Mouse (Mus musculus) adrenal gland, postnatal 4 days (tissue): ENCODE results near the gene Trabd2b. TPM values are rescaled to one million over a fixed set of nuclear protein-coding genes. Genes with fewer than 3 reads are reported as not detected.

ENCODE experiments used
- DNase-seq, 2 experiments: peaks; one replicate each; pipeline ENCODE4 v3.0.0; 2021 to 2022; ENCODE audit warnings: low spot score in 2 of 2, mixed read lengths in 2 of 2
- total RNA-seq, 2 experiments: library from RNA; stranded (reverse); gene quantifications; 2 replicates each; pipeline ENCODE4 v1.2.3; 2021

Gene Trabd2b
- total RNA-seq, 2 experiments from 2014 or later, result 1.9 to 7.2 TPM

GRCm38 (mm10) chr4:114438764-114439163 is 32.2 kb downstream of the Trabd2b start:
- DNase-seq, result no peak

DNA sequence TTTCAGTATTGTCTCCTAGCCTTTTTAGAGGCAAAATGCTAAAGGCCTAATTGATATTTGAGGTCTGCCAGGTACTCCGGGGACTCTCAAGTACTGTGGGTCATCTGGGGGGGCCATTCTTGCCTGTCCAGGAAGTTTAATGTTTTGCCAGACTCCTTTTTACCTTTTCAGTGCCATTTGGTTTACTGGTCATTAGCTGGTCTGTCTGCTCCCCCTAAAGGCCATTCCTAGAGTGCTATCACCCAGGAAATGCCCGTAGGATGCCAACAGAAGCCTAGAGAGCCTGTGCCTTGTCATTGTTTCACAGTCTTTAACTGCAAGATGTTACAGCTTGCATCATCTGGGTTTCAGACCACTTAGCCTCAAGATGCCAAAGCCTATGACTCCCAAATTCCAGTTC is 35.7 kb downstream of the Trabd2b start:
- no peak for DNase-seq

GRCm38 (mm10) chr4:114442661-114443060 is 36.1 kb downstream of the Trabd2b start:
- no peak for DNase-seq

DNA sequence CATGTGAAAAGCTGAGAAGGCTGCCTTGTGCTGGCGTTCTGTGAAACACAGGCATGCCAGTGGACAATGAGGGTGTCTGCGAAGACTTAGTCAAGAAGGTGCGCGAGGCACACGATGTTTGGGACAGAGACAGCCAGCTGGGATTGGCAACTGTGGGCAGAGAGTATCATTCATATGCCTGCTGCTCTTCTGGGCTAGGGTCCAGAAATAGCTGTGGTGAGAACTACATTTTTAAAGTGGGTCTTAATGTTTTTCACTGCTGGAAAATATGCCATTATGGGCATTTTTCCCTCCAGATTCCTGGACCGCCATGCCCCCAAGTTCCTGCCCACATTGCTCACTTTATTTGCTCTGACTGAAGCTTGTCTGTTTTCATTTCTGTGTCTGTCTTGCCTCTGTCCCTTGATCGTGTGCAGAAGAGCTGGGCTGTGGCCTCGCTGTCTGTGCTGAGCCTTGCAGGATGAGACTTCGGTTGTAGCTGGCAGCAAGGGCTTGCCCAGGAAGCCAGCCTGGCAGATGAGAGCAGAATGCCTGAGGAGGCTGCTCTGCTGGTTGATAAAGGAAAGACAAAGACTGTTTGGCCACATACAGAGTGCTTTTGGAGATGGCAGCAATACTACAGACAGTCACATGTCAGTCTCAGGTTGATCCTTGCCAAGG is 42.0 kb downstream of the Trabd2b start:
- DNase-seq, result no peak

DNA sequence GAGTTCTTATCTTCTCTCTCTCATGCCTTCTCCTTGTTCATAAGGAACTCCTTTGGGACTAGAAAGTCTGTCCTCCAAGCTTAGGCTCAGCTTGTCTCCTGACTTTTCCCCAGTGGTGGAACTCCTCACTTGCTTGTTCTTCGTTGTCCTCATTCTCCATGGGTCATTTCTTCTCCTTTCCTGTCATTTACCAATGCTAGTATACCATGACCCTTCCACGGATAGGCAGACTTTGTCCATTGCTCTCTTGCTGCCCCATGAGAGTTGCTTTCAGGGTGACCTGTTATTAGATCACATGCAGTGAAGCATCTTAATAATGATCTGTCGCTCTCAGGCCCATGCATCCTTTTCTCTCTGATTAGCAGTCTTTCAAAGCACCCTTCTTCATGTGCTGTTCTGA is 46.6 kb downstream of the Trabd2b start:
- no peak for DNase-seq

DNA sequence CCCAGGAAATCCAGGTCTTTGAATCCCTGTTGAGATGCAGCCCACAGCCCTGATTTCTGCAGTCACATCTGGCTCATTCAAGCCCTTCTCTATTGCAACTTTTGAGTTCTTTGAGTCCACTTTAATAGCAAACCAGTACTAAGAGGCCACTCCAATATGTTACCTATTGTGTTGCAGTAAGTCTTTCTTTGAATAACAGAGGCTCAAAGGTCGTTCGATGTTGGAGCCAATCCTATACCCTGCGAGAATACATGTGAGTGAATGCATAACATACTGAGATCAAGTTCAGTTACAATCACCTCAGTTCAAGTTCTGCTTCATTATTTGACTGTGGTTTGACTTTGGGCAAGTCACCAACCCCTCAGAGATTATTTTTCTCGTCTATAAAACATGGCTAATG is 47.5 kb downstream of the Trabd2b start:
- DNase-seq, result no peak

DNA sequence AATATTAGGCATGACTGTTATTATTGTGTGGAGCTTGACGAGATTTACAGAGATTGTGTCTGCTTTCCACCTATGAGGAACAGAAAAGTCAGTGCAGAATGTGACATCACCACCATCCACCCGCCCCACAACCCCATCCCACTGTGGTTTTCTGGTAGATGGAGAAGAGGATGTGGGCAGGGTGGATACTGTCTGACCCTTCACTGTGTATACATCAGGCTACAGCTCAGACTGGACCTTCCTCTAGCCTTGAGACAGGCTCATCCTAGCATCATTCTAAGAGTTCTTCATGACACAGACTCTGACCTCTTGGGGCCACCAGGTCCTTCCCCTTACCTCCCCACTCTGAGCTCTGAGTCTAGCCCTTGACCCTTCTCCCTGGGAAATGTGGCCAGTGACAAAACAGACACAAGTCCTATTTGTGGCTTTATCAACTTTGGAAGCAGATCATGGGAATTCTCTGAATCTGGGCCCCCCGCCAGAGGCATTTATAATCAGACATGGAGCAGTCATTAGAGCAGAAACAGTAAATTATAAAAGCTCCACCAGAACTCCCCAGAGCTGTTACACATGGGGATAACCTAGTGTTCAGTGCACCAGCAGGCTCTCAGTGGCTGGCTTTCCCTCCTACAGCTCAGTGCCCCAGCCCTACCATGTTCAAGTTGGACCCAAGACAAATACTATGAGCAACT is 48.1 kb downstream of the Trabd2b start:
- DNase-seq, result no peak

DNA sequence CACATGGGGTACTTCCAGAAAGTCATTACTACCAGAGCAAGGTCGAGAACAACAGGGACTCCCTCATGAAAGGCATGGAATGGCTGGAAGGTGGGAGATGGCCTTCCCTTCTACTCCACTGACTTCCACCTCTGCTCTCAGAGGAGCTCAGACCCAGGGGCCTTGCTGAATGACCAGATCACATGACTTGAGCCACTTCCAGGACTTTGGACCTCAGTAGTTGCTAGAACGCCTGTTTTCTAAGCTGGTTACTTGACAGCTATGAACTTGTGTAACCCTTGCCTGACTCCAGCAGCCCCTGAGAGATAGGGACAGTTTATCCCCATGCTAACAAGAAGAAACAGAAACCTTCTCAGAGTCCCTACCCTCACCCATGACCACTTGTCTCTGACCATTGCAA is 50.6 kb downstream of the Trabd2b start:
- DNase-seq, result no peak

GRCm38 (mm10) chr4:114459591-114459990 is 53.1 kb downstream of the Trabd2b start:
- no peak for DNase-seq

GRCm38 (mm10) chr4:114460401-114460800 is 53.9 kb downstream of the Trabd2b start:
- DNase-seq, result no peak

DNA sequence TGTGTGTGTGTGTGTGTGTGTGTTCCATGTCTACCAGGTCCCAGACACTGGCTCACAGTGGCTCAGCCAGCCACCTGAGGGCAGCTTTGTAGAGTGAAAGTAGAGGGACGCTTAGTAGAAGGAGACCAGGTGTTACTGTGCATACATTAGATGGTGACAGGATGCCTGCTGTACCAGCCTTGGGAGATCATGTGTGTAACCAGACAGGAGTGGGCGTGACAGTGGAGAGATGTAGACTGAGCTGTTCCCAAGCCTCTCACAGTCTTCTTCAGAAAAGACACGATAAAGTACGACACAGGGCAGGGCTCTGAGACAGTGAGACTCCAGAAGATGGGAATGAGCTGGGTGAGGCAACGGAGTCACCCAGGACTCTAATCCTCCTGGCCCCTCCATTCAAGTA is 54.6 kb downstream of the Trabd2b start:
- DNase-seq, result no peak

GRCm38 (mm10) chr4:114465641-114466040 is 59.1 kb downstream of the Trabd2b start:
- DNase-seq, result no peak

DNA sequence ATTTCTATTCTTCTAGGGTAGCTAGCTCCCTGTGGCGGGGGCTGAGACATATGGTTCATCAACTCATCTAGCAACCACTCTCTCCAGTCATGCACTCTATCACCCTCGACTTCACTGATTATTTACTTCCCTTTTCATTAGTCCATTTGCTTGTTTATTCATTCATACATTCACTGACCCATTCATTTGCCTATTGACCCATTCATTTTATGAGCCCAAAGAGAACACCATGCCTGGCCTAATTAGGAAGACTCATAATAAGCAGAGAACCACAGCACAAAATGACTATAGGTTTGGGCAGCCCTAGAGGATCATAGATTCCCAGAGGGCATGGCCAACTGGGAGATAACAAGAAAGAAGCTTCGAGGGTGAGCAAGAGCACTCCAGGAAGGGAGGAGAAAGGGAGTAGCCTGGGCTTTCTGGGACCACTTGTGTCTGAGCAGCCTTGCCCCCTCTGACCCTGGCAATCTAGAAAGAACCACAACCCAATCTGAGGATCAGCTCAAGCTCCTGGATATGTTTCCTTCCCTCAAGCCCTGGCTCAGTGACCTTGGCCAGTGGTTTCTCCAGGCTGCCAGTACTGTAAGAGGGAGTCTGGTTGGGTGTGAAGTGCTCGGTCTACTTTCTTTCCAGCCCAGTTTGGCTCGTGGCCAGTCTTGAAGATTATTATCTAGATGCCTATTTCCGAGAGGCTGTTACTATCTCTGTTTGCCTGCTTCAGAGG is 61.0 kb downstream of the Trabd2b start:
- DNase-seq, result no peak

DNA sequence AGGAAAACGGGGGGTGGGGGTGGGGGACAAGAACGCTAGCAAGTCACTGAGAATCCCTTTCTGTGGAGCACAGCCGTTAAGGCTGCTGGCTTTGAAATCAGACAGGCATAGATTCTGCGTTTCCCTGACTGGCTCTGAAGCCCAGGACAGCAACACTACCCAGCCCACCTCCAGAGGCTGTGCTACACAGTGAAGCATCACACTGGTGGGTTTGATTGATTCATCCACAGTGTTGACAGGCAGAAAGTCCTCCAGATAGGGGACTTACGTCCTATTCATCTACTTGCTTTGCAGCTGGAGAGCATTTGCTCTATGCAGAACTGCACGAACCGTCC is 61.5 kb downstream of the Trabd2b start:
- no peak for DNase-seq

GRCm38 (mm10) chr4:114469881-114470280 is 63.4 kb downstream of the Trabd2b start:
- no peak for DNase-seq

DNA sequence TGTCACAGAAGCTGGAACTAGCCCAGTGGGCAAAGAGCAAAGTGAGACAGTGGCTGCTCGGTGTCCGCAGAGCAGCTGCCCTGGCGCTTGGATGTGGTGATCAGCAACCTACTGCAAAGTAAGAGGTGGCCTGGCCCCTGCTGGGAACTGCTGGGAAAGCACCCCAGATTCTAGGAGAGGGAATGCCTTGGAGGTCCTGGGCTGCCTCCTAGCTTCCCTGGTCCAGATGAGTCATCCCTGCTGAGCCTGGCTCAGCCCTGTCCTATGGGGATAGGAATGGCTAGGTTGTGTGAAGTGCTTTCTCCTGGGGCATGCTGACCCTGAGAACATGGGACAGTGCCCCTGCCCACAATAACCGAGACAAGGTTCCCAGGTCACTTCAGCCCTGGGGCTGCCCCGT is 65.6 kb downstream of the Trabd2b start:
- DNase-seq, result no peak

GRCm38 (mm10) chr4:114476316-114476715 is 69.8 kb downstream of the Trabd2b start:
- no peak for DNase-seq

GRCm38 (mm10) chr4:114477082-114477771 is 70.7 kb downstream of the Trabd2b start:
- no peak for DNase-seq

DNA sequence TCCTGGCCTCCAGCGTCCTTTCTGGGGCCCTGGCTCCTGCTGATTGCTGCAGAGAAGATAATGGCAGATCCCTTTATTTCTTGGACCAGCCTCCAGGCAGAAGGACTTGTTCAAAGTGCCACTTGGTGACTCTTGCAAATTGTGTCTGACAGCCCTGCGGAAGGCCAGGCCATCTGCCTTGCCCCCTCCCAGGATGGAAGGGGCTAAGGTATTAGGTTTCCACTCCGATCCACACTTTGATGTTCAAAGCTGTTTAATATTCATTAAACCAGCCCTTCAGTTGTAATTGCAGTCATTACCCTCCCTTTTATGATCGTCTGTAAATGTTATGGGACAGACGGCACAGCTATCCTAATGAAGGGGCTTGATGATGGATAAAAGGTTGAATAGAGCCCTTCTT is 75.0 kb downstream of the Trabd2b start:
- DNase-seq, result no peak

GRCm38 (mm10) chr4:114484173-114484572 is 77.6 kb downstream of the Trabd2b start:
- DNase-seq, result no peak

DNA sequence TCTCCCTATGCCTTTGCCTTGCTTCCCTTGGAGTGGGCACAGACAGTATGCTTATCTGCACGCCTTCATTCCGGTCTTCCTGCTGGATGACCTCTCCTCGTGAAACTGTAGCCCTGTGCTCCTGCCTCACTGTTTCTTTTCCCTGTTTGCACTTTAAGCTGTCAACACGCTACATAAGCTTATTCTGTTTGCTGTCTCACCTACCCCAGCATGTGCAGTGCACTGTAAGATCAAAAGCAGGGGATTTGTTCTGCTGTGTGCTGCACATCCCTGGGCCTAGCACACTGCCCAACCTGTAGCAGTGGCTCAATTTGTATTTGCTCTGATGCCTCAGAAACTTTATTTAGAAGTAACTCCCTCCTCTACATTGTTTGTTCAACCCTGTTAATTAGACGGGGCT is 79.5 kb downstream of the Trabd2b start:
- no peak for DNase-seq
